Mouse (Mus musculus) neural tube, embryonic 11.5 days (tissue): ENCODE measurements around the gene Ubr2. TPM values are rescaled to one million over a fixed set of nuclear protein-coding genes. Genes with fewer than 3 reads are reported as not detected.

ENCODE experiments used
- ATAC-seq: fragments of 200-750 bp; cut with Nextera tagmentation; 2 replicates; pipeline ENCODE4 v1.8.0; 2017; ENCODE audit warnings: moderate number of reproducible peaks, mild to moderate bottlenecking, moderate TSS enrichment, moderate library complexity; ENCODE audit not compliant: insufficient read depth, low FRiP score, low TSS enrichment
- DNase-seq: peaks from one replicate; pipeline ENCODE4 v3.0.0-alpha.2; 2015; ENCODE audit warnings: low spot score
- H3K27ac ChIP-seq: fragments of 300-500 bp; sonication (generic); 2 replicates; pipeline ENCODE4 v1.5.1; 2014; ENCODE audit warnings: low read depth, mild to moderate bottlenecking, low read length
- H3K27me3 ChIP-seq: fragments of 300-500 bp; sonication (generic); 2 replicates; pipeline ENCODE4 v1.6.1; 2014; ENCODE audit warnings: mild to moderate bottlenecking, low read length, mixed read lengths; ENCODE audit not compliant: control insufficient read depth, insufficient read depth
- H3K36me3 ChIP-seq: fragments of 300-500 bp; sonication (generic); 2 replicates; pipeline ENCODE4 v1.6.1; 2014; ENCODE audit warnings: mild to moderate bottlenecking, low read length, moderate library complexity, mixed read lengths; ENCODE audit not compliant: control insufficient read depth, insufficient read depth
- H3K4me1 ChIP-seq: fragments of 300-500 bp; sonication (generic); 2 replicates; pipeline ENCODE4 v1.6.1; 2014; ENCODE audit warnings: low read length, mixed read lengths; ENCODE audit not compliant: control insufficient read depth, insufficient read depth
- H3K4me2 ChIP-seq: fragments of 300-500 bp; sonication (generic); 2 replicates; pipeline ENCODE4 v1.6.1; 2014; ENCODE audit warnings: low read depth, mild to moderate bottlenecking, moderate library complexity
- H3K4me3 ChIP-seq: fragments of 300-500 bp; sonication (generic); 2 replicates; pipeline ENCODE4 v1.5.1; 2014; ENCODE audit warnings: low read depth, low read length
- H3K9ac ChIP-seq: fragments of 300-500 bp; sonication (generic); 2 replicates; pipeline ENCODE4 v1.6.1; 2014; ENCODE audit warnings: mild to moderate bottlenecking, low read length
- H3K9me3 ChIP-seq: fragments of 300-500 bp; sonication (generic); 2 replicates; pipeline ENCODE4 v1.6.1; 2016; ENCODE audit warnings: low read length; ENCODE audit not compliant: control insufficient read depth
- WGBS: fragments of 180-500 bp; shearing (Covaris S2); extraction: QIAGEN DNeasy Blood & Tissue Kit; methylation state at CpG from one replicate; pipeline ENCODE4 v1.1.7; 2014; 5-methylcytosine and 5-hydroxymethylcytosine counted together
- polyA plus RNA-seq: library from polyadenylated mRNA; unstranded; fragments of >200 nt; fragmentation: Nextera tagmentation; extraction: Ambion mirVana; gene quantifications from 2 replicates; pipeline ENCODE4 v1.2.1, GENCODE M21; 2014

Ubr2 gene
- polyA plus RNA-seq: 20.8 and 21.3 TPM in 2 replicates

DNA sequence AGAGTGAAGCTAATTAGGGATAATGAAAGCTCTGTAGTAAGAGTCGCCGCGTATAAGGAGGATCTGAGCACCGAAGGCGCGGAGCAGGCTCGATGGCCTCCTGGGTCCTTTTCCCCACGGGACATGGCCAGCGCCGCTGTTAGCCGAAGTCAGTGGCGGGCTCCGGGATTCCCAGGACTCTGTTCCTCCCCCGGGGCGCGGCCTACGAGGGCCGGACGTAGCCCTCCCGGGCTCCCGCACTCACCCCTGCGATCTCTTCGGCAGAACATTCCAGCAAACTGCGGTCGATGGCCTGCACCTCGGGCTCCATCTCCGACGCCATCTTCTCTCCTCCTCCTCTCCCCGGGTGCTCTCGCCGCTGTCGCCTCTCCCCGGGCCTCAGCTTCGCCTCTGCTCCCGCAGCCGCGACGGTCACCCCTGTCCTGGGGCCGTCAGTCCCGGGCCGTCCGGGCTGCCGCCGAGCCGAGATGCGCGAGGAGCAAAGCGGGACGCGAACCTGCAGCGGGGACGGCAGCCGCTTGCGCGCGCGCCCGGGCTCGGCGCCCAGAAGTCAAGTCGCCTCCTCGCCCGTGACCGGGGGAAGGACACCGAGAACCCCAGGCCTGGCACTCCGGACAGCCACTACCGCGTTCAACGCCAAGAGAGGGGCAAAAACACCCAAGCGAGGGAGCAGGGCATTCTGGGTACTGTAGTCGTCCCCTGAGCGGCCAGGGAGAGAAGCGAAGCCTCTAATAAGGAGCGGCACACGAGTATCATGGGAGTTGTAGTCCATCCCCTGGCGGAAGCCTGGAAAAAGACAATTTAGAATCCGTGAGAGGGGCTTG, at the start of gene Ubr2:
Gene Ubr2, minus strand, starts transcription at position 659 of the 824 bp plus-strand sequence.
- peak within 1 kb of the TSS; percentile 90 for H3K27ac ChIP-seq
- no peaks in the 10 kb centered on the region for H3K36me3 ChIP-seq
- DNase-seq: peak; percentile 90
- peak within 1 kb of the TSS; percentile 87 for H3K4me3 ChIP-seq
- no peaks in the 10 kb centered on the region for H3K9me3 ChIP-seq
- peak within 1 kb of the TSS; percentile 76 for H3K4me2 ChIP-seq
- peak; percentile 95 for ATAC-seq
- under 1% methylated on average over 77 of the region's 77 CpGs for WGBS
- no peaks in the 10 kb centered on the region for H3K27me3 ChIP-seq
- H3K4me1 ChIP-seq: peaks cover 10% of the 10 kb centered on the region
- peak within 1 kb of the TSS; percentile 95 for H3K9ac ChIP-seq

DNA sequence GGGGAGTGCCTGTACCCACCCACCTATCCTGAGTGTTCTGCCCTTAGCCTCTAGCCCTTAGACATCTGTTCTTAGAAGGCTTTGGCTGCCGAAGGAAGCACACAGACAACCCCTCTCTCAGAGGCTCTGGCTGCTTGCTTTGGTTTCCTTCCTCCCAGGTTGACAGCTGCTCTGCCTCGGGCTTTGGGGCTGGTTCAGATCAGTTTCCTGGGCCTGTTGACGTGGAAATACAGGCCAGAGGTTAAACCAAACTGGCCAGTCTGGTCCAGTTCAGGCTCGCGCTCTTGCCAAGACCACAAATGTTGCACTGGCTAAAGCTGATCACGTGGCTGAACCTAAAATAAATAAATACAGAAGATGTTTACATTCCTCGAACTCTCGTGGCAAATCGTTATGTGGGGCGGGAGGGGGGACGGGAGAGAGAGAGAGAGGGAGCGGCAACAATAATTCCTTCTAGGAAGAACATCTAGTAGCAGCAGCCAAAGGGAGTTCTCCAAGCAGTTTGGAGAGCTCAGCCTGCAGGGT, 49.5 kb upstream of the Ubr2 start:
- Histone ChIP-seq H3K27me3 (no peaks in the 10 kb centered on the region), H3K4me2 (no peak overlapping the region), H3K36me3 (no peaks in the 10 kb centered on the region), H3K4me1 (no peaks in the 10 kb centered on the region), H3K9me3 (no peaks in the 10 kb centered on the region), H3K27ac (no peak overlapping the region), H3K9ac (no peak overlapping the region), H3K4me3 (no peak overlapping the region)
- 65% methylated on average over 12 of the region's 12 CpGs for WGBS
- ATAC-seq (no peak), DNase-seq (peak; percentile 17)

DNA sequence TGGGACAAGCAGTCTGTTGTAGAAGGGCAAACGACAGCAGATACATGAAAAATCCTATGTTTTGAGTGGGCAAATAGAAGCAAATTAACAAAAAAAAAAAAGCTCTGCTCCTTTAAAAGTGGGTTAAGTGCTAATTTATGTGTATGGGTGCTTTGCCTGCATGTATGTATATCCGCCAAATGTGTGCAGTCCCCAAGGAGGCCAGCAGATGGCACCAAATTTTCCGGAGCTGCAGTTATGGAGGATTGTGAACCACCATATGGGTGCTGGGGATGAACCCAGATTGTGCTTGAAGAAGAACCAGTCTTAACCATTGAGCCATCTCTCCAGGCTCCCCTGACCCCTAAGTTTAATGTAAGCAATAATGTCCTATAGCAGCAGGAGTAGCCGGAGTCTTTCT, 47.6 kb upstream of the Ubr2 start:
- DNase-seq (no peak), ATAC-seq (no peak)
- H3K4me1 ChIP-seq: no peaks in the 10 kb centered on the region
- H3K27me3 ChIP-seq: no peaks in the 10 kb centered on the region
- WGBS: 99% methylated on average over 4 of the region's 4 CpGs
- H3K9ac ChIP-seq: no peak overlapping the region
- no peaks in the 10 kb centered on the region for H3K9me3 ChIP-seq
- H3K4me2 ChIP-seq: no peak overlapping the region
- H3K36me3 ChIP-seq: no peaks in the 10 kb centered on the region
- no peak overlapping the region for H3K4me3 ChIP-seq
- H3K27ac ChIP-seq: no peak overlapping the region

DNA sequence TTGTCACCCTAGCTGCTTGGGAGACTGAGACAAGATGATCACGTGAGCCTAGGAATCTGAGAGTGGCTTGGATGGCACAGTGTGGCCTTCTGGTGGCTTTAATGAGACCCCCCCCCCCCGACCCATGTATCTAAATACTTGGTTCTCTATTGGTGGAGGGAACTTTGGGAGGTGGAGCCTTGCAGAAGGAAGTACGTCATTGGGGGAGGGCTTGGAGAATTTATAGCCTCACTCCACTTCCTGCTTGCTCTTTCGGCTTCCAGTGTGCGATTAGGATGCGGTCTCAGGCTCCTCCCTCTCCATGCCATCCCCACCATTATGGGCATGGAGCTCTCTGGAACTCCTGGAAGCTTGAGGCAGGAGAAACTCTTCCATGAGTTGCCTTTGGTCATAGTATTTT, 46.1 kb upstream of the Ubr2 start:
- DNase-seq (no peak), ATAC-seq (no peak)
- no peak overlapping the region for H3K4me2 ChIP-seq
- H3K9ac ChIP-seq: no peak overlapping the region
- 80% methylated on average over 6 of the region's 6 CpGs for WGBS
- no peak overlapping the region for H3K27ac ChIP-seq
- H3K4me1 ChIP-seq: no peaks in the 10 kb centered on the region
- no peaks in the 10 kb centered on the region for H3K9me3 ChIP-seq
- no peaks in the 10 kb centered on the region for H3K27me3 ChIP-seq
- H3K4me3 ChIP-seq: no peak overlapping the region
- no peaks in the 10 kb centered on the region for H3K36me3 ChIP-seq

DNA sequence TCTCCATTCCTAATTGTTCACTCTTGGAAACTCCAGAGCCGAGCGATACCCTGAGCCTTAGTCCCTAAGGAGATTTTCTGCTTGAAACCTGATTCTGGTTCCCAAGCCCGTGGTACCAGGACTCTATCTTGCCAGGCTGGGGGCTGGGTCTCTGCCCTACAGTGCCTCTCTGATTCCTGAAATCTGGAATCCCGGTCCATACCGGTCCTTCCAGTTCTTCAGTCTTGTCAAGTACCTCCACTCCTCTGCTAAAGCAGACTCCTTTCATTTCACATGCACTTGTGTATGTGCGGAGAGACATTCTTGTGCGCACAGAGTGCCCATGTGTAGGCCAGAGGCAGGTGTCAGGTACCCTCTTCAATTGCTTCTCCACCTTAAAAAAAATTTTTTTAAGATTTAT, 44.8 kb upstream of the Ubr2 start:
- ATAC-seq: no peak
- 90% methylated on average over 7 of the region's 7 CpGs for WGBS
- Histone ChIP-seq H3K4me3 (no peak overlapping the region), H3K36me3 (no peaks in the 10 kb centered on the region), H3K27me3 (no peaks in the 10 kb centered on the region), H3K27ac (no peak overlapping the region), H3K4me2 (no peak overlapping the region), H3K9me3 (no peaks in the 10 kb centered on the region), H3K9ac (no peak overlapping the region), H3K4me1 (no peaks in the 10 kb centered on the region)
- no peak for DNase-seq

DNA sequence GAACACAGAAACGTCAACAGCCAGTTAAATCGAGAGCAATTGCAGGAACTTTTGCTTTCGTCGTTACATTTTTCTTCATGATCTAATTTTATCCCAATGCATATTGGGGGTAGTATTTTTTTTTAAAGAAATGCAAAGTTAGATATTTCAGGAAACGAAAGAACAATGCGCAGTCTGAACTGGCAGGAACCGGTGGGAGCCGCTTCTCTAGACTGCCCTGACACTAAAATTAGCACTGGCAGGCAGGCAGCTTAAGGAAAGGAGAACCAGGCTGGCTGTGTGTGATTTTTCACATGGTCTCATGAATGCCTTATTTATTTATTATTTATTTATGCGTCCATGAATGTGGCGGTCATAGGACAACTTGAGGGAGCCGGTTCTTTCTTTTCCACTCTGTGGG, 44.3 kb upstream of the Ubr2 start:
- H3K9me3 ChIP-seq: no peaks in the 10 kb centered on the region
- no peak overlapping the region for H3K9ac ChIP-seq
- H3K4me2 ChIP-seq: no peak overlapping the region
- H3K27me3 ChIP-seq: no peaks in the 10 kb centered on the region
- no peak overlapping the region for H3K27ac ChIP-seq
- 94% methylated on average over 11 of the region's 11 CpGs for WGBS
- no peaks in the 10 kb centered on the region for H3K4me1 ChIP-seq
- ATAC-seq: no peak
- no peak for DNase-seq
- no peaks in the 10 kb centered on the region for H3K36me3 ChIP-seq
- H3K4me3 ChIP-seq: no peak overlapping the region

DNA sequence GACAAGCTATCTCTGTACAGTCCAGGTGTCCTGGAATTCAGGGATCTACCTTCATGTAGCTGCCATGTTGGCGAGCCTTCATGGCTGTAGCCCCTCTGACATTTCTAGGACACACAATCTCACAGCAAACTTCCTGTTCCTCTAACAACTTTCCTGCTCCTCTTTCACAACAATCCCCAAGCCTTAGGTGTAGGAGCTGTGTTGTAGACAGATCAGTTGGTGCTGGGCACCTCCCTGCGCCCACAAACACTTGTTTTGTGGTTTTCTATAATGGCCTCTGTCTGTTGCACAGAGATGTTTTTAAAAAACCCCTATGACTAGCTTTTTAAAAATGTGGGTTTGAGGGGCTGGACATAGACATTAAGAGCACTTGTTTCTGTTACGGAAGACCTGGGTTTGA, 40.3 kb upstream of the Ubr2 start:
- H3K36me3 ChIP-seq: no peaks in the 10 kb centered on the region
- no peaks in the 10 kb centered on the region for H3K27me3 ChIP-seq
- 91% methylated on average over 3 of the region's 3 CpGs for WGBS
- no peaks in the 10 kb centered on the region for H3K9me3 ChIP-seq
- DNase-seq (no peak), ATAC-seq (no peak)
- H3K9ac ChIP-seq: no peak overlapping the region
- H3K4me1 ChIP-seq: no peaks in the 10 kb centered on the region
- H3K27ac ChIP-seq: no peak overlapping the region
- no peak overlapping the region for H3K4me3 ChIP-seq
- no peak overlapping the region for H3K4me2 ChIP-seq

DNA sequence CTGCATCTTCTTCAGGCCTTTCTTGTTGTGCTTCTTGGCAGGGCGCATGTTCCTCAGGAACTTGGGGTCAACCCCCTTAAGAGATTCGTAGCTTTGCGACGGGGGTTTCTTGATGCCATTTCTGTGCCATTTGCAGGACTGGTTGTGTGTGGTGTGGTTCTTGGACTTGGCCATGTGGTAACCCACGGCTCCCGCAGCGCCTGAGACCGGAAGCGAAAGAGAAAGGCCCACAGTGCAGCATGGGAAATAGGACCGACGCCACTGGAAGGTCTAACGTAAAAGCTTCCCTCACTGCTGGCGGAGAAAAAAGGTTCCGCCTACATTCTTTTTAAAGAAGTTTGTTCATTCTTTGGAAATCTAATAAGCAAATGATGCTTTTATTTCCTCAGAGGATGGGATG, 32.5 kb upstream of the Ubr2 start:
- no peak for ATAC-seq

More for the DNA sequence above, 32.5 kb upstream of the Ubr2 start:
- 95% methylated on average over 14 of the region's 14 CpGs for WGBS
- Histone ChIP-seq H3K4me1 (no peaks in the 10 kb centered on the region), H3K27me3 (no peaks in the 10 kb centered on the region), H3K4me2 (no peak overlapping the region), H3K27ac (no peak overlapping the region), H3K9me3 (no peaks in the 10 kb centered on the region), H3K9ac (no peak overlapping the region), H3K4me3 (no peak overlapping the region), H3K36me3 (no peaks in the 10 kb centered on the region)
- DNase-seq: no peak
